Mouse (Mus musculus): ENCODE results near the gene Ano4. TPM values are rescaled to one million over a fixed set of nuclear protein-coding genes. Genes with fewer than 3 reads are reported as not detected.
"Not testable (repeated sequence)": the region's sequence is repeated elsewhere in the genome, so short reads cannot be mapped to it uniquely, and the experiment has no call there.

Ano4 gene
- polyA plus RNA-seq, 1 experiment from 2014 or later = 1.6 TPM

GRCm38 (mm10) chr10:89102025-89102424 lies 242.5 kb downstream of the Ano4 start:
- Histone ChIP-seq H3K9me3 (no peaks in the 10 kb centered on the region), H3K9ac (no peak overlapping the region), H3K27me3 (no peaks in the 10 kb centered on the region), H3K27ac (no peak overlapping the region), H3K36me3 (replicated peaks) (no peaks in the 10 kb centered on the region), H3K4me3 (replicated peaks) (no peak overlapping the region), H3K4me2 (no peak overlapping the region), H3K4me1 (no peaks in the 10 kb centered on the region)
- ATAC-seq (ENCODE audit: low FRiP score) = no peak
- WGBS = 70% methylated on average over 7 of the region's 7 CpGs

- H3K9ac ChIP-seq = no peak overlapping the region
- WGBS = 80% methylated on average over 4 of the region's 4 CpGs
- no peaks in the 10 kb centered on the region for H3K27me3 ChIP-seq
- no peak overlapping the region for H3K4me2 ChIP-seq
- H3K9me3 ChIP-seq = no peaks in the 10 kb centered on the region
- H3K36me3 ChIP-seq (replicated peaks) = no peaks in the 10 kb centered on the region
- no peak for ATAC-seq (ENCODE audit: low FRiP score)
- H3K27ac ChIP-seq = no peak overlapping the region
- no peak overlapping the region for H3K4me3 ChIP-seq (replicated peaks)
- no peaks in the 10 kb centered on the region for H3K4me1 ChIP-seq
Observed at GRCm38 (mm10) chr10:89098183-89098582, 246.4 kb downstream of the Ano4 start.

GRCm38 (mm10) chr10:89092350-89093040 lies 252.1 kb downstream of the Ano4 start:
- Histone ChIP-seq H3K4me1 (no peaks in the 10 kb centered on the region), H3K9me3 (no peaks in the 10 kb centered on the region), H3K4me2 (no peak overlapping the region), H3K9ac (no peak overlapping the region), H3K36me3 (replicated peaks) (no peaks in the 10 kb centered on the region), H3K27ac (no peak overlapping the region), H3K27me3 (no peaks in the 10 kb centered on the region), H3K4me3 (replicated peaks) (no peak overlapping the region)
- ATAC-seq (ENCODE audit: low FRiP score) = no peak
- 80% methylated on average over 9 of the region's 9 CpGs for WGBS

- Histone ChIP-seq H3K27me3 (no peaks in the 10 kb centered on the region), H3K4me2 (no peak overlapping the region), H3K4me3 (replicated peaks) (no peak overlapping the region), H3K9me3 (no peaks in the 10 kb centered on the region), H3K36me3 (replicated peaks) (no peaks in the 10 kb centered on the region), H3K9ac (no peak overlapping the region), H3K4me1 (0 out of 2 replicates have a peak, but pooled peaks cover 4% of the 10 kb centered on the region), H3K27ac (no peak overlapping the region)
- ATAC-seq (ENCODE audit: low FRiP score) = no peak
- 90% methylated on average over 5 of the region's 5 CpGs for WGBS
Observed at GRCm38 (mm10) chr10:89077447-89077846, 267.1 kb downstream of the Ano4 start.

- WGBS = 61% methylated on average over 3 of the region's 3 CpGs
Observed at GRCm38 (mm10) chr10:89055891-89056290, 288.7 kb downstream of the Ano4 start.

GRCm38 (mm10) chr10:89044921-89045320 lies 299.6 kb downstream of the Ano4 start:
- H3K27ac ChIP-seq; H3K9ac ChIP-seq; H3K4me2 ChIP-seq; ATAC-seq (ENCODE audit: low FRiP score); H3K36me3 ChIP-seq (replicated peaks); H3K4me3 ChIP-seq (replicated peaks); H3K27me3 ChIP-seq; H3K9me3 ChIP-seq; H3K4me1 ChIP-seq: not testable (repeated sequence)
- 95% methylated on average over 12 of the region's 12 CpGs for WGBS

More at GRCm38 (mm10) chr10:89055891-89056290, 288.7 kb downstream of the Ano4 start:
- Histone ChIP-seq H3K4me2 (no peak overlapping the region), H3K27ac (no peak overlapping the region), H3K4me1 (no peaks in the 10 kb centered on the region), H3K27me3 (no peaks in the 10 kb centered on the region), H3K9ac (no peak overlapping the region), H3K36me3 (replicated peaks) (no peaks in the 10 kb centered on the region), H3K9me3 (no peaks in the 10 kb centered on the region), H3K4me3 (replicated peaks) (no peak overlapping the region)
- ATAC-seq (ENCODE audit: low FRiP score) = no peak

GRCm38 (mm10) chr10:89044166-89044565 lies 300.4 kb downstream of the Ano4 start:
- no peak for ATAC-seq (ENCODE audit: low FRiP score)
- H3K4me1 ChIP-seq = no peaks in the 10 kb centered on the region
- H3K4me3 ChIP-seq (replicated peaks) = no peak overlapping the region
- H3K36me3 ChIP-seq (replicated peaks) = no peaks in the 10 kb centered on the region
- no peaks in the 10 kb centered on the region for H3K9me3 ChIP-seq
- no peak overlapping the region for H3K27ac ChIP-seq
- 88% methylated on average over 1 of the region's 1 CpGs for WGBS
- no peak overlapping the region for H3K4me2 ChIP-seq
- H3K9ac ChIP-seq = no peak overlapping the region
- H3K27me3 ChIP-seq = no peaks in the 10 kb centered on the region

GRCm38 (mm10) chr10:89018926-89019325 lies 325.6 kb downstream of the Ano4 start:
- Histone ChIP-seq H3K9ac (no peak overlapping the region), H3K9me3 (no peaks in the 10 kb centered on the region), H3K4me2 (no peak overlapping the region), H3K4me3 (replicated peaks) (no peak overlapping the region), H3K27ac (no peak overlapping the region), H3K36me3 (replicated peaks) (no peaks in the 10 kb centered on the region), H3K27me3 (no peaks in the 10 kb centered on the region), H3K4me1 (no peaks in the 10 kb centered on the region)
- ATAC-seq (ENCODE audit: low FRiP score) = peak; percentile 36; the same call in 1 of the 2 replicates
- 35% methylated on average over 5 of the region's 5 CpGs for WGBS

GRCm38 (mm10) chr10:89008303-89008702 lies 336.3 kb downstream of the Ano4 start:
- Histone ChIP-seq H3K4me1 (no peaks in the 10 kb centered on the region), H3K27ac (no peak overlapping the region), H3K9me3 (no peaks in the 10 kb centered on the region), H3K36me3 (replicated peaks) (no peaks in the 10 kb centered on the region), H3K27me3 (no peaks in the 10 kb centered on the region), H3K4me2 (no peak overlapping the region), H3K4me3 (replicated peaks) (no peak overlapping the region), H3K9ac (no peak overlapping the region)
- ATAC-seq (ENCODE audit: low FRiP score) = no peak
- 70% methylated on average over 1 of the region's 1 CpGs for WGBS

GRCm38 (mm10) chr10:89004518-89004917 lies 340.0 kb downstream of the Ano4 start:
- H3K4me1 ChIP-seq = no peaks in the 10 kb centered on the region
- H3K27ac ChIP-seq = no peak overlapping the region
- no peak overlapping the region for H3K4me3 ChIP-seq (replicated peaks)
- H3K4me2 ChIP-seq = no peak overlapping the region
- no peak for ATAC-seq (ENCODE audit: low FRiP score)
- H3K9ac ChIP-seq = no peak overlapping the region
- no peaks in the 10 kb centered on the region for H3K9me3 ChIP-seq
- WGBS = 93% methylated on average over 3 of the region's 3 CpGs
- H3K36me3 ChIP-seq (replicated peaks) = no peaks in the 10 kb centered on the region
- no peaks in the 10 kb centered on the region for H3K27me3 ChIP-seq

GRCm38 (mm10) chr10:88986925-88987324 lies 357.6 kb downstream of the Ano4 start:
- H3K9ac ChIP-seq = no peak overlapping the region
- no peak for ATAC-seq (ENCODE audit: low FRiP score)
- 81% methylated on average over 6 of the region's 6 CpGs for WGBS
- no peak overlapping the region for H3K27ac ChIP-seq
- no peaks in the 10 kb centered on the region for H3K4me1 ChIP-seq
- no peaks in the 10 kb centered on the region for H3K27me3 ChIP-seq
- H3K9me3 ChIP-seq = no peaks in the 10 kb centered on the region
- H3K4me2 ChIP-seq = no peak overlapping the region
- no peaks in the 10 kb centered on the region for H3K36me3 ChIP-seq (replicated peaks)
- H3K4me3 ChIP-seq (replicated peaks) = no peak overlapping the region

- no peaks in the 10 kb centered on the region for H3K4me1 ChIP-seq
- H3K4me2 ChIP-seq = no peak overlapping the region
- no peak for ATAC-seq (ENCODE audit: low FRiP score)
- no peaks in the 10 kb centered on the region for H3K27me3 ChIP-seq
- no peak overlapping the region for H3K27ac ChIP-seq
- no peaks in the 10 kb centered on the region for H3K36me3 ChIP-seq (replicated peaks)
- H3K9ac ChIP-seq = no peak overlapping the region
- H3K4me3 ChIP-seq (replicated peaks) = no peak overlapping the region
- H3K9me3 ChIP-seq = no peaks in the 10 kb centered on the region
- WGBS = 24% methylated on average over 8 of the region's 8 CpGs
Observed at GRCm38 (mm10) chr10:88983444-88983843, 361.1 kb downstream of the Ano4 start.

- 85% methylated on average over 4 of the region's 4 CpGs for WGBS
- no peak overlapping the region for H3K4me2 ChIP-seq
- no peak overlapping the region for H3K9ac ChIP-seq
- H3K27me3 ChIP-seq = no peaks in the 10 kb centered on the region
- no peak for ATAC-seq (ENCODE audit: low FRiP score)
- no peaks in the 10 kb centered on the region for H3K36me3 ChIP-seq (replicated peaks)
- no peak overlapping the region for H3K27ac ChIP-seq
- no peaks in the 10 kb centered on the region for H3K9me3 ChIP-seq
- H3K4me1 ChIP-seq = no peaks in the 10 kb centered on the region
- H3K4me3 ChIP-seq (replicated peaks) = no peak overlapping the region
Observed at GRCm38 (mm10) chr10:88979451-88979850, 365.1 kb downstream of the Ano4 start.
